Mouse (Mus musculus) adrenal gland, postnatal 25 days (tissue): Measurements from ENCODE around the gene Usp7. TPM values are rescaled to one million over a fixed set of nuclear protein-coding genes. Genes with fewer than 3 reads are reported as not detected.
A peak's percentile ranks its signal among the peaks of the same experiment; 100 is the strongest.

Source experiments
- DNase-seq: peaks from one replicate; pipeline ENCODE4 v3.0.0; 2021; ENCODE audit warnings: mixed read lengths
- total RNA-seq: library from RNA; stranded (reverse); gene quantifications from 2 replicates; pipeline ENCODE4 v1.2.3, GENCODE M21; 2021

The Usp7 gene
- total RNA-seq, 1 experiment from 2014 or later: 112 TPM

DNA sequence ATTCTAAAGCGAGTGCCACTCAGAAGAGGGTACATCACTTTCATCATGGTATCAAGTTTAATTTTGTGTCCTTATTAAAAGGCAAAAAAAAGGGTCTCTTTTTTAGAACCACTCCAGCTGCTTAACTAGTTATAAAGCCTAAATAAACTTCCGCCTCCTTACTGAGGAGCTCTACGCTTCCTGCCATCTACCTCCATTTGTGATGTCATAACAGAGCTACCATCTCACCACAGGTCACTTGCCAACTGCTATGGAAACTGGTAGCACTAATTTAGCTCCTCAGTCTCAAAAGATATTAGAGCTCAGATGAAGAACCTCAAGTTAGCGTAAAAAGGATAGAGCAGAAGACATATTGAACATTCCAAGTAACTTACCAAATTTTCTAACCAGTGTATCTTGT, 71.7 kb downstream of the Usp7 start:
- DNase-seq: no peak

DNA sequence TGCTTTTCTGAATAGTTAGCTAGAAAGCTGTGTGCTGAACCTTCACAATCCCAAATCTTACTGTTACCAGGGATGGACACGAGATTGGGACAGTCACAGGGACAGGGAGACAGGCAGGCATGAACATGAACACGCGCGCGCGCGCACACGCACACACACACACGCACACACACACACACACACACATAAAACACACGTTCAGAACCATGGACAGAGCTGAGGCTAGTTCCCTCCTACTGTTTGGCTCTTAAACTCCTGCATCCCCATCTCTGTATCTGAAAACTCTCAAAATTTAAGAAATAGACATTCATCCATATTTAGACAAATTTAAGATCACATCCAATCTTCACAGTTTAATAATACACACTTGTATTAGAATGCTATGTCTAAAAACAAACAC, 74.4 kb downstream of the Usp7 start:
- no peak for DNase-seq

DNA sequence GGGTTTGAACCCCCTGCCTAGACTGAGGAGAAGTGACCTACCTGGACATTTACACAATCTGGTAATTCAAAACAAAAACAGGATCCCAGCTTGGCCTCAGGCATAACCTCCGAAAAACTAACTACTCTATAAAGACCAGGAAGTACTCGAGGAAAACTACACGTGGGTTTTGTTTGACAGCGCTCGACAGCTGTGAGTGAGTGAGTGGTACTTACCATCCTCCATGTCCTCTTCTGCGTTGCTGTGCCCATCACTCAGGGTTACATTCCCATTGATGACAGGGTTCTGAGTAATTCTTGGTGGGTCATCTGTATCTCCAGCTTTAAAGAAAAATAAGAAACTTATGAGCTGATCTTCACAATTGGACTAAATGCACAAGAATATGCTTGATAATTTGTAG, 75.8 kb downstream of the Usp7 start:
- DNase-seq: no peak

DNA sequence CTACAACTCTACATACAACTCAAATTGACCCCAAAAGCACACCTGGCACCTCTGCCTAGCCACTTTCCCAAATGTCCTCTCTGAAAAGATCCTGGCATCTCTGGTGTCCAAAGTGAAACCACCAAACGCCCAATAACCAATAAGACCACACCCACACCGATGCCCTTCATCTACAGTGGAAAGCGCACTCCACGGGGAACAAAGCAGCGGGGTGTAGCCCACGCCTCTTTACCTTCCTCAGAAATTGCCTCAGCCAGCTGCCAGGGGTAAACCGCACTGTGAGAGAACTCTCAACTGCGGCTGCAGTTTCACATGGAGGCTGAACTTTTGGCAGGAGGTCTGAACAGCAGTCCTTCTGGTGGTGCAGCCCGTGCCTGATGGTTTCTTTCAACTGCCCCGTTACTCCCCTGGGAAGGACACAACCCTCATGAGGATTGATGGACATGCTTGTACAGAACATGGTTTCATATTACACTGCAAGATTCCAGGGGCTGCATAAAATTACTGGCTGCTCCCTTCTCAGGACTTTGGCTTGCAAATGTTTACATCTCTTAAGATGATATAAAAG, 76.5 kb downstream of the Usp7 start:
- no peak for DNase-seq

- DNase-seq: no peak
Observed at GRCm38 (mm10) chr16:8714851-8715250, 77.3 kb downstream of the Usp7 start.

DNA sequence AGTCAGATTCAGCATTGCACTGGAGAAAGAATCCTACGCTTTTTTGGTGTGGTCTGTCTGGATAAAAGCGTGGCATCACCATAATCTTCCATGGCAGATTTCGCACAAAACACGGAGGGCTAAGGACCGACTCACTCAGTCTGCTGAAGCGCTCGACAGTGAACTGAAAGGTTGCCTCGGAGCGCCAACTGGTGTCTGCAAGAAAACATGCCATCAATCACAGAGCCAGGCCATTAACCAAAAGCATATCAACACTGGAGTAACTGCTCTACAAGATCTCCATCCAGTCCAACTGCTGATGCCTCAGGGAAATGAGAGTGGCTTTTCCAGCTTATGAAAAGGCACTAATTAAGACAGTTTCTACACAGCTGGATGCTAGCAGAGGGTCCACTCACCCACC, 80.1 kb downstream of the Usp7 start:
- no peak for DNase-seq

- DNase-seq: no peak
Observed at GRCm38 (mm10) chr16:8700586-8700985, 91.5 kb downstream of the Usp7 start.

- no peak for DNase-seq
Observed at GRCm38 (mm10) chr16:8699556-8699955, 92.6 kb downstream of the Usp7 start.

- DNase-seq: no peak
Observed at GRCm38 (mm10) chr16:8691206-8691605, 100.9 kb downstream of the Usp7 start.

DNA sequence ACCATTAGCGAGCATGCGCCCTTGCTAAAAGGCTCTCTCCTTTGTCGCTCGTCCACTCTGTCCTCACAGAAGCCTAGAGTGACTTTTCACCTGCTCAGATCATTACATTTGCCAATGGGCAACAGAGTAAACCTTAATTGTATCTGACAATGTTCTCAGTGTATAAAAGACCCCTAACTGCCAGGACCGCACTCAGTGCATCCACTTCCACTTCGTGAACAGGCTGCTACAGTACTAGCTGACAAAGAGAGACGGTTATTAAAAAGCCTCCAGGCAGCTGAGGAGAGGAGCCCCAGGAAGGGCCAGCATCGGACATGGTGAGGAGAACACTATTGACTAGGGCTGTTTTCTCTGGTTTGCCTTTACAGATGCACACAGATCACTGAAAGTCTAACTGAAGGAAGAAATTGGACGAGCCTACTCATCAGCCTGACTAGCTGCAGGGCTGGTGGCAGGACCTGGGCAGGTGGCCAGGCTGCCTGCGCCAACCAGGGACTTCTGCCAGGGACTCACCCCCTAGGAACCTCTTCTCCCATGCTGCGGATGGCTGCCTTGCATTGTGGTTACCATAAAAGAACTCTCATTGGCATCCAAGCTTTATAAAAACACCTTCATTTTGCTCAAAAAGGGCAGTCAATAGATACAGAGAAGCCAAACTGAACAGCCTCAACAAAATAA, 102.0 kb downstream of the Usp7 start:
- DNase-seq: peak; percentile 64

DNA sequence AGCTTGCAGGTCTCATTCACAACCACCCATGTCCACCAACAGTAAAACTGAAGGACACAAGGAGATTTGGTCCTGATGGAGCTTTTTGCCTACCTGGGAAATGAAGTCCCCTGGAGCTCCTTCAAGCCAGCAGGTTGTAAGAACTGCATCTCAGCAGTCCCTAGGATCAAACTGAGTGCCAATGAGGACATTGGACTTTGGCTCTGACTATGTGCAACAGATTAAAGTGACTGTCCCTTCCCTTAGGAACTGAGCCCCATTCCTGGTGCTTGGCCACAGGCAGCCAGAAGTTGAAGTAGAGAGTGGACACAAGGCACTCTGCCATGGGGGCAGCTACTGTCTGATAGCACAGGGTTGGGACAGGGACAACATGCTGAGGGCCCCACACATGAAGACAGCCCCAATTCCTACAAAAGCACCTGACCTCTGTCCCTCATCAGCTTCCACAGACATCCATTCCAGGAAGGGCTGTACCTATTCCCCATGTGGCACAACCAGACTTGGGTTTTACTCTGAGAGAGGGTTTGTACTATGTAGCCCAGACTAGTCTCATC, 104.5 kb downstream of the Usp7 start:
- DNase-seq: no peak

- no peak for DNase-seq
Observed at GRCm38 (mm10) chr16:8686871-8687535, 105.1 kb downstream of the Usp7 start.

DNA sequence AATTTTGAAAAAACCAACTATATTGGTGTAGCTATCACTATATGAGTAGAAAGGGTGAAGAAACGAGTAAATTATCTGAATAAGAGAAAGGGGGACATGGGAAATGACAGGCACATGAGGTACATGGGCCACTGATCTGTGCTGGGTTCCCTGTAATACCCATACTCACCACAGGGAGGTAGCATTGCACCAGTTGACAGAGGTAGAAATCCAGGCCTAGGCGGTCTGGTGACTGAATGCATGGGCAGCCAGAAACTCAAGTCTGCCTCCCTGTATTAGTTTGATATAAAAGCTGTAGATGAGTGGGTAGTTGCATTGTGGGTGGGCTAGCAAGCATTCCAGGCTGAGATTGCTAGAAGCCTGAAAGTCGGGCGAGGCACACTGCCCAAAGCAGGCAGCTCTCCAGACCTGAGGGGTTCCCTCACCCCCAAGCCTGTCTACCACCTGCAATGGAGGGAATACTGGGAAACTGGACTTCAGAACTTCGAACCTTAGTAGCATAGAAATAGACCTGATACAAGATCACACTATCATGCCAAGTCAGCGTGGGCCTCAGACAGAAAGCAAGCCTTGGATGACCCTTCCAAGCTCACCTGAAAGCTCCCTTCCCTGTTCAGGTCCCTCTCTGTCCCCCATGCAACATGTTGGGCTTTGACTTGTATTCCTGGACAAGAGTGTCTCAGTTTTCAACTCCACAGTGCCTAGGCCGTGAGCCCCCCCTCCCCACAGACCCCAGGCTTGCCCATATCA, 105.8 kb downstream of the Usp7 start:
- DNase-seq: peak; percentile 61

GRCm38 (mm10) chr16:8685087-8685486, 107.0 kb downstream of the Usp7 start:
- no peak for DNase-seq

GRCm38 (mm10) chr16:8680470-8680869, 111.6 kb downstream of the Usp7 start, which contains the start of gene Gm5767:
Gene Gm5767, plus strand, starts transcription at chr16:8680770.
- DNase-seq: no peak

DNA sequence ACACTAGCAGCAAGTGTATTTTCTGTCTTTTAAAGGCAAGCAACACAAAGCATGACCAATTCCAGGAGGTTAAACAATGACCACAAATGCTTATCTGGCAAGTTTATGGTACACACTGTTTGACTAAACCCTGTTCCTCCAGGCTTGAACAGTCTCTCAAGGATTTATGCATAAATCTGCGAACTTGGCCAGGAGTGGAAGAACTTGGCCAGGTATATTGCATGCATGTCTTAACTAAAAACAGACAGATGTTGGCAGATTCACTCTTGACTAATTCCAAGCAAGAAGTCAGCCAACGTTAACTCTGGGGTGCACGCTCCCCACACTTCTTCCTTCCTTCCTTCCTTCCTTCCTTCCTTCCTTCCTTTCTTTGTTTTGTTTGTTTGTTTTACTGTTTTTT, 112.3 kb downstream of the Usp7 start:
- DNase-seq: no peak

DNA sequence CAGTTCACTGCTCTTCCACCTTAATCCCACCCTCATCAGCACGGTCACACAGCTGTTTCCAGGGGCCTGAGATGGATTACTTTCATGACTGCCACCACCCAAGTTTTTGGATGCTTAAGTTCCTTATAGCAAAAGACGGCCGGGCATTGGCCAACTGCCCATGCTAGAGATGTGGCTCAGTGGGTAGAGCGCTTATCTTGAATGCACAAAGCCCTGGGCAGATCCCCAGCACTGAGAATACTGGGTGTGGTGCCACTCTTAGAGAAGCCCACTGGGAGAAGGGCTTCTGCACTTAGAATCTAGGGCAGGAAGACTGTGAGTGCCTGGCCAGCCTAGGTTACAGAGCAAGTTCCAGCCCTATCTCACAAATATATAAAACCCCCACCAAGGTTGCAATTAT, 113.4 kb downstream of the Usp7 start:
- DNase-seq: no peak

- peak; percentile 55 for DNase-seq
Observed at GRCm38 (mm10) chr16:8678035-8678434, 114.1 kb downstream of the Usp7 start.

- peak; percentile 40 for DNase-seq
Observed at GRCm38 (mm10) chr16:8676800-8677199, 115.3 kb downstream of the Usp7 start.

DNA sequence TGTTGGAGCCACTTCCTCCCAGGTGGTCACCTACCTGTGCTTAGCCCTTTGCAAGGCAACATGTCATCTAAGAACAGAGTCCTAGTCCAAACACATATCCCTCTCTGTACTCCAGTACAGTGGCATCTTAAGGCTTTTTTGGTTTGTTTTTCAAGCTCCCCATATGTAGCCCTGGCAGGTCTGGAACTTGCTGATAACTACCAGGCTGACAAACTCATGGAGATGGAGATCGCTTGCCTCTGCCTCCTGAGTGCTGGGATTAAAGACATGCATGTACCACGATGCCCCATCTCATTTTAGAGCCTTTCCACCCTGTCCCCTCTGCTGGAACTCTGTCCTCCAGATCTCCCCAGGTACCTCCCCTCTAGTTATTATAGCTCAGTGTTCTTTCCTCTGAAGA, 115.9 kb downstream of the Usp7 start:
- DNase-seq: no peak

- DNase-seq: no peak
Observed at GRCm38 (mm10) chr16:8675559-8675958, 116.5 kb downstream of the Usp7 start.

DNA sequence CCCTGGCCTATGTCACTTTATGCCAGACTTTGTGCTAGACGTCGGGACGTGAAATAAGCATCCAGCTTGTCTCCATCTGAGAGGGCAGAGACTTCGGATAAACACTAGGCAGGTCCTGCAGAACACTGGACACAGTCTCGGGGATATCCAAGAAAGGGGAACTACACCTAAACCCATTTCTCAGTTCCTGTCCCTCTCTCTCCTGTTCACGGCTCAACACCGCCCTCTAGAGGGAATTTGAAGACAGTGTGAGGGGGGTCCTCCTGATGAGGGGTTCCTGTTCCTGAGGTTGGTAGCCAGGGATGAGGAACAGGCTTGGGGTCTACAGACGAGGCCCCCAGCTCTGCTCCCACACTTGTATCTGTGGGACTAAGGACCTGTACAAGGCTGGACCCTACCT, 117.9 kb downstream of the Usp7 start:
- DNase-seq: no peak

DNA sequence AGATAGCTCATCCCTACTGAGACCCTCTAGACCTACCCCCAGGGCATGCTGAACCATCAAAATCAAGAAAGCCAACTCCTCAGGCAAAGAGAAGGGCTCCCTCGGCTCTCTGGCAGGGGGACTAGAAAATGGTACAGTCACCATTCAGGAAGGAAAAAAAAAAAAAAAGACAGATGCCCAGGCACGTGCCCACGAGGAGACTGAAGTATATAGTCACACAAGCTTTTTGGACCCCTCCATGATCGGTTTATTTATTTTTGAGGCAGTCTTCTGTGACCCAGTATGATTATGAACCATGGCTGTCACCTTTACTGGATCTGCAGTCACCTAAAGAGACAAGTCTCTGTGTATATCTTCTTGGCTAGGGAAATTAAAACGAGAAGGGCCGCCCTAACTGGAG, 118.8 kb downstream of the Usp7 start:
- no peak for DNase-seq
